Mouse (Mus musculus): Measurements from ENCODE around the gene 9430038I01Rik.
"Not testable (repeated sequence)": the region's sequence is repeated elsewhere in the genome, so short reads cannot be mapped to it uniquely, and the experiment has no call there.

9430038I01Rik gene

GRCm38 (mm10) chr7:137410337-137411197, at the start of gene 9430038I01Rik:
Gene 9430038I01Rik (minus strand): TSS chr7:137410762.
- peak; percentile 99 for DNase-seq (ENCODE audit: low spot score)

- DNase-seq (ENCODE audit: low spot score): no peak
Measured at GRCm38 (mm10) chr7:137445321-137445720, 34.8 kb upstream of the 9430038I01Rik start.

- DNase-seq (ENCODE audit: low spot score): no peak
Measured at GRCm38 (mm10) chr7:137442951-137443350, 32.4 kb upstream of the 9430038I01Rik start.

GRCm38 (mm10) chr7:137438962-137439361, 28.4 kb upstream of the 9430038I01Rik start:
- not testable (repeated sequence) for DNase-seq (ENCODE audit: low spot score)

- DNase-seq (ENCODE audit: low spot score): no peak
Measured at GRCm38 (mm10) chr7:137438179-137438550, 27.6 kb upstream of the 9430038I01Rik start.

- peak; percentile 97 for DNase-seq (ENCODE audit: low spot score)
Measured at GRCm38 (mm10) chr7:137437440-137438178, 27.0 kb upstream of the 9430038I01Rik start, which contains the start of gene Glrx3. Gene Glrx3 (plus strand): TSS chr7:137437614.

DNA sequence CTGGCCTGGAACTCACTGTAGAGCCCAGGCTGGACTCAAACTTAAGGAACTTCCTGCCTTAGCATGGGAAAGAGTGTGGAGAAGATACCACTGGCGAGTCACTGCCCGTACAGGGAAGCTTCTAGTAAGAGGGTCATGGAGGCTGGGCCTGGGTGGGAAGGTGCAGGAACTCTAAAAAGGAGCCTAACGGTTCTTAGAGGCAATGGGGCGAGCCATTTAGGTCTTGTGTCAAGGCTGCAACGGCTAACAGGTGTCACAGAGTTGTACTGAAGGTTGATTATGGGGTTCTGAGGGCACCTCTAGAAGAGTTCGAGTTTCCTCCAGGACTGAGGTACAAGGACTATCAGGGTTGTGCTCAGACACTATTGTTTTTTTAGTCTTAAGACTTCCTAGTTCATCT, 26.3 kb upstream of the 9430038I01Rik start:
- DNase-seq (ENCODE audit: low spot score): no peak

- no peak for DNase-seq (ENCODE audit: low spot score)
Measured at GRCm38 (mm10) chr7:137431769-137432603, 21.4 kb upstream of the 9430038I01Rik start.

GRCm38 (mm10) chr7:137426693-137427092, 16.1 kb upstream of the 9430038I01Rik start:
- DNase-seq (ENCODE audit: low spot score): no peak

DNA sequence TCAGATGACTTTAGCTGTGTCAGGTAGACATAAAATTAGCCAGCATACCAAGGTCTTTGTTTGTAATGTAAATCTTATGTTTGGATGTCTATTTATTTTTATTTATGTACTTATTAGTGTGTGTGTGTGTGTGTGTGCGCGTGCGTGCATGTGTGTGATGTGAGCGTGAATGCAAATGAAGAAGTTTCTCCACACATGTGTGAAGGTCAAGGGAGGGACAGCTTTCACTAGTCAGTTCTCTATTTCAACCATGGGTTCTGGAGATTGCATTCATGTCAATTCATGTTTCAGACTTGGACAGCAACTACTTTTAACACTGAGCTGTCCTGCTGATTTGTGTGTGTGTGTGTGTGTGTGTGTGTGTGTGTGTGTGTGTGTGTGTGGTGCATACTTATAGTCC, 10.7 kb upstream of the 9430038I01Rik start:
- no peak for DNase-seq (ENCODE audit: low spot score)

GRCm38 (mm10) chr7:137420550-137420949, 10.0 kb upstream of the 9430038I01Rik start:
- DNase-seq (ENCODE audit: low spot score): no peak

DNA sequence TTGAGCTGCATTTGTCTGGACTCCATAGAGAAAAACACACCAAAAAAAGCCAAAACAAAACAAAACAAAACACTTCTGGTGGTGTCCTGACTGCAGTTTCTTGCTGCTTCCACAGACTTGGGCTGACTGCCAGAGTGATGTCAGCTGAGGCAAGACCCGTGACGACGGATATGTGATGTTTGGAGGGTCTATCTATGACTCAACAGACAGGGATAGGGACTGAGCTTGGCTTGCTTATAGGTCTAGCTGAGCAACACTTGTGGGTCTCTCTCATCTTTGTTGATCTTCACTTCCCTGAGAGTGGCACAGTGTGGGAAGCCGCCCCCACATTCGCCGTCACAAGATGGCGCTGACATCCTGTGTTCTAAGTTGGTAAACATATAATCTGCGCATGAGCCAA, 4.1 kb upstream of the 9430038I01Rik start:
- no peak for DNase-seq (ENCODE audit: low spot score)

GRCm38 (mm10) chr7:137407428-137408058, 3.0 kb downstream of the 9430038I01Rik start:
- no peak for DNase-seq (ENCODE audit: low spot score)

DNA sequence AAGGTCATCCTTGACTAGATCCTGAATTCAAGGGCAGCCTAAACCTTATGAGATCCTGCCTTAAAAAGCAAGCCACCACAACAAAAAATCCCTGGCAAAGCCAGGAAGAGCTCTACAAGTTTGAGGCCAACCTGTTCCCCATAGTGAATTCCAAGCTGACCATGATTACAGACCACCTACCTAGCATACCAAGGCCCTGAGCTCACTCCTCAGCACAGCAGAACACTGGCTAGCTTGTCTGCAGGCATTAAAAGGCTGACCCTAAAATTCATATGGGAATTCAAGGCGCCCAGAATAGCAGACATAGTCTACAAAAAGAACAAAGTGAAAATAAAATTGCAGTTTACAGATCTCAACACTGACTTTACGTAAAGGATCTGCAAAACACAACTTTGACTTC, 6.4 kb downstream of the 9430038I01Rik start:
- DNase-seq (ENCODE audit: low spot score): no peak

GRCm38 (mm10) chr7:137398973-137399372, 11.6 kb downstream of the 9430038I01Rik start:
- no peak for DNase-seq (ENCODE audit: low spot score)

DNA sequence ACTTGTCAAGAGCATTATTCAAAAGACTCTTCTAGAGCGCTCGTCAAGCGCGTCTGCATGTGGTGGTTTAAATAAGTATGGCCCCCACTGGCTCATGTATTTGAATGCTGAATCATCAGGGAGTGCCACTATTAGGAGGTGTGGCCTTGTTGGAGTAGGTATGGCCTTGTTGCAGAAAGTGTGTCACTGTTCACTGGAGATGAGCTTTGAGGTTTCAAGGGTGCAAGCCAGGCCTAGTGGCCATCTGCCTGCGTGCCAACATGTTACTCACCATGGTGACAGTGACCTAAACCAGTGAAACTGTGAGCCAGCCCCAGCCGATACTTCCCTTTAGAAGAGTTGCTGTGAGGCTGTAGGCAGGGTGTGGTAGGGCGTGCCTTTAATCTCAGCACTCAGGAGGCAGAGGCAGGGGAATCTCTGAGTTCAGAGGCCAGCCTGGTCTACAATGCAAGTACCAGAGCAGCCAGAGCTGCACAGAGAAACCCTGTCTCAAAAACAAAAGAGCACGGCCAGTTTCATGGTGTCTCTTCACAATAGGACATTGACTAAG, 13.1 kb downstream of the 9430038I01Rik start:
- DNase-seq (ENCODE audit: low spot score): no peak

DNA sequence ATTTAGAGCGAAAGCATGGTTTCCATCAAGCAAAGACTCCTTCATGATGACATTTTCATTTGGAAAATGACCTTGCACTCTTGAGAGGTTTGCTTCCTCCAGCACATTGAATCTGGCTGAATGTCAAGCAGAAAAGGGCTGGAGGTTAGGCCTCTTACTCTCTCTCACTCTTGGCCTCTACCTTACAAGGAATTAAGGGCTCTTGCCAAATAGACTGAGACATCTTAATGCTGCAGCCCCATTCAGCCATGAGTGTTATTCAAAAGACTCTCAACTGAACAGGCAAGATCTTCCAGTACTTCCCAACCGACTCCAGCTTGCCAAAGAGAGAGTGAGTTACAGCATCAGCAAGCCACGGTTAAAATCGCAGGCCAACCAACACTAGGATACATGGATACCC, 15.1 kb downstream of the 9430038I01Rik start:
- no peak for DNase-seq (ENCODE audit: low spot score)

DNA sequence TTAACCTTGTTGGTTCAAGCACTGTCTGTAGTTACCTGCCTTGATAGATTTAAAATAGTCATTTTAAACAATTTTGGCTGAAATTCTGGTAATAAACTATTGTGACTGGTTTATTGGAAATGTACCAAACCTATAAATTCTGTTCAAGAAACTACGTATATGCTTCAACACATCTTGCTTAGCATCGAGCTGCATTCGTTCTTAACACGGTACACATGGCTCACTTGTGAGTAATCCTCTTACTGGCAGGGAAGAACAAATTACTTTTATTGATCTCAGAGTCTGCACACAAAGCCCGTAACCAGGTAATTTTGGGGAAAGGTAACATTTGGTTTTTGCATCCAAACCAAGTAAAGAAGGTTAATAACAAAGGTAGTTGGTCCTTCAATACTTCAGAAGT, 22.7 kb downstream of the 9430038I01Rik start:
- no peak for DNase-seq (ENCODE audit: low spot score)

DNA sequence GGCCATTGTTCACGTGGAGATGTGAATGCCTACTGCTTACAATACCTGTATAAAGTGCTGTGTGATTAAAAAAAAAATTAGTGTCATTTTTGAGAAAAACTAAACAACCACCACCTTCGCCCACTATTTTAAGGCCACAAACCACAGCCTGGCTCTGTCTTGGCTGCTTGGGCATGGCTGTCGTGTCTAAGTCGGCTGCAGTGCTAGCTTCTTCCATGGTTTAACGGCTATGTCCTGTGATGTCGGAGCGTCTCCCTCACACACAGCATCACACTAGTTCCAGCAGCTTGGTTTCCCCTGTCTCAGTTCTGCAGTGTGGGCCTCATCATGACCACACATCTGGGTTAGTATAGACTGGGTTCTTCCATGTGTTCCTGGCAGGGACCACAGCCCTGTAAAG, 35.6 kb downstream of the 9430038I01Rik start:
- no peak for DNase-seq (ENCODE audit: low spot score)

DNA sequence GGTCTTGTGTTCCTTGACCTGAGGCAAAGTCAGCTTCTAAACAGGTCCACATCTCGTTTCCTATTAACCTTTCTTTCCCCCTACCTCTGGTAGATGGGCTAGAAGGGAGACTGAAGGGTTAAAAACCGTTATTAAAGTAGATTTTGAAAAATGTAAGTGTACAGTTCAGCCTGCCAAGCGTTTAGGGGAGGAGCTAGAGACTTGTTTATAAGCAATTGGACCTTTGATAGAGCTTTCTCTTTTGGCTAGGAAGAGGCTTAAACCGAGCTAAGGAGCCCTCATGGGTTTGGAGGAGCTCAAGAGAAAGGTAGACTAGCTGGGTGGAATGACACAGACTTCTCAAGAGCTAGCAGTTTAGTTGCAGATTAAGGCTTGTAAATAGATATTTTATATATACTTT, 38.8 kb downstream of the 9430038I01Rik start:
- DNase-seq (ENCODE audit: low spot score): no peak

DNA sequence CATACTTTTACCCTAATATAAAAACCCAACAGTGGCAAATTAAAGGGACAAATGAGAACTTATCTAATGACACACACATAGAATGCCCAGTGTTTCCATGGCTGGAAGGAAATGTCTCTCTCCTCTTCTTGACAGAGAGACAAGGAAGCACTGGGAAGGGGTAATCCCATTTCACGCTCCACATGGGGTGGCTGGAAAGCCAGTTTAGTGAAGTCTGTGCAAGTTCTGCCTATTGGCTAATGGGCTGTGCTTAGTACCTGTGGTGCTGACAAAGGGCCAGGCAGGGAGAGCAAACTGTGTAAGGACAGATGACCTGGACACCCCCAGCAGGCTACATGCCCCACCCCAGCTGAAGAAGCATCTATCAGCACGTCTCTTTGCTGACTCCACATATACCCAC, 40.4 kb downstream of the 9430038I01Rik start:
- DNase-seq (ENCODE audit: low spot score): no peak

Data from testis, postnatal 10 days (tissue).